Mouse (Mus musculus) liver, embryonic 11.5 days (tissue): ENCODE data around the gene Sfmbt1. TPM values are rescaled to one million over a fixed set of nuclear protein-coding genes. Genes with fewer than 3 reads are reported as not detected.

Source experiments
- ATAC-seq: fragments of 200-750 bp; cut with Nextera tagmentation; replicated peaks from 2 replicates; pipeline ENCODE4 v1.8.0; 2017; ENCODE audit warnings: moderate number of reproducible peaks, mild to moderate bottlenecking, moderate TSS enrichment, moderate library complexity; ENCODE audit not compliant: low FRiP score
- DNase-seq: peaks from one replicate; pipeline ENCODE4 v3.0.0-alpha.2; 2017; ENCODE audit warnings: low spot score
- H3K27ac ChIP-seq: fragments of 300-500 bp; sonication (generic); 2 replicates; pipeline ENCODE4 v1.5.1; 2014; ENCODE audit warnings: mild to moderate bottlenecking, low read depth, low read length, control low read depth
- H3K27me3 ChIP-seq: fragments of 300-500 bp; sonication (generic); replicated peaks from 2 replicates; pipeline ENCODE4 v1.6.1; 2014; ENCODE audit warnings: low read length, mixed read lengths; ENCODE audit not compliant: control insufficient read depth, insufficient read depth
- H3K36me3 ChIP-seq: fragments of 300-500 bp; sonication (generic); 2 replicates; pipeline ENCODE4 v1.6.1; 2014; ENCODE audit warnings: mild to moderate bottlenecking, low read length, moderate library complexity, mixed read lengths; ENCODE audit not compliant: control insufficient read depth, insufficient read depth
- H3K4me1 ChIP-seq: fragments of 300-500 bp; sonication (generic); replicated peaks from 2 replicates; pipeline ENCODE4 v1.6.1; 2014; ENCODE audit warnings: low read length, mixed read lengths; ENCODE audit not compliant: control insufficient read depth, insufficient read depth
- H3K4me2 ChIP-seq: fragments of 300-500 bp; sonication (generic); 2 replicates; pipeline ENCODE4 v1.6.1; 2014; ENCODE audit warnings: mild to moderate bottlenecking, control low read depth, moderate library complexity
- H3K4me3 ChIP-seq: fragments of 300-500 bp; sonication (generic); 2 replicates; pipeline ENCODE4 v1.5.1; 2014; ENCODE audit warnings: low read depth, low read length, control low read depth
- H3K9ac ChIP-seq: fragments of 300-500 bp; sonication (generic); 2 replicates; pipeline ENCODE4 v1.6.1; 2014; ENCODE audit warnings: low read depth, low read length, control low read depth
- H3K9me3 ChIP-seq: fragments of 300-500 bp; sonication (generic); 2 replicates; pipeline ENCODE4 v1.6.1; 2016; ENCODE audit warnings: low read length, inconsistent platforms, mixed read lengths; ENCODE audit not compliant: control insufficient read depth
- WGBS: fragments of 180-500 bp; shearing (Covaris S2); extraction: QIAGEN DNeasy Blood & Tissue Kit; methylation state at CpG from one replicate; pipeline ENCODE4 v1.1.7; 2014; 5-methylcytosine and 5-hydroxymethylcytosine counted together
- polyA plus RNA-seq: library from polyadenylated mRNA; unstranded; fragments of >200 nt; fragmentation: Nextera tagmentation; extraction: Ambion mirVana; gene quantifications from 2 replicates; pipeline ENCODE4 v1.2.1, GENCODE M21; 2014

Sfmbt1 gene
- polyA plus RNA-seq, result 23.0 and 24.5 TPM in 2 replicates

DNA sequence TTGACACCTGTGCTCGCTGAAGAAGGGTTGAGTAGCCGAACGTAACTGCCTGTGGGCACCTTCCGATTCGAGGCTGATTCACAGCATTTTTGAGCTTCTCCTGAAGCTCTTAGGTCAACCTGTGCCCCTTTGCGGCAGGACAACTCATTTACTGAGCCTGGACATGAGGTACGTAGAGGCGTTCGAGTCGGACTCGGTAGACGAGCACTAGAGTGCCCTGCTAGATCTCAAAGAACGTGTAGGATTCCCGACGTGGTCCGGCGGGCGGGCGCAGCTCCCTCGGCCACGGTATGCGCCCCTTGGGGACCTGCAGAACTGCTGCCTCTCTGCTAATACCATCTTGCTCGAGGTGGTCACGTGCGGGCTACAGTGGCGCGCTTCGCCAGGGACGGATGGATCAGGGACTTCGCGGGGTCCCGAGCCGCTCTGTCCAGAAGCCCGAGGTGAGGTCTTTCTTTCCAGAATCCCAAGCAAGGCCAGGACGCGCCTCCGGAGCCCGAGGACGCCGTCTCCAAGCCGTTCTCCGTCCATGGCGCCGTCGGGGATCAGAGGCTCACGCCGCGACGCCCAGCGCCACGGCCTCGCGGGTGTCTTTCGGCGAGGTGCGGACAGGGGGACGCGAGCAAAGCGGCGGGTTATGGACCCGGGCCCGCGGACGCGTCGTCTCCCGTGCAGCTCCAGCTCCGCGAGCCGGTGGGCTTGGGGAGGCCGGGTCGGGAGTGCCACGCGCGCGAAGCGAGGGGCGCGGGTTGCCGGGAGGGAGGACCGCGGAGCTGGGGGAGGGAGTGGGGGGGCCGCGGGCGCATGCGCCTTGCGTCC is at the start of gene Sfmbt1:
TSS of gene Sfmbt1 (plus strand) at position 51 of the 819 bp plus-strand sequence.
- Histone ChIP-seq H3K4me1 (peaks cover 8% of the 10 kb centered on the region; the same call in 1 of the 2 replicates), H3K36me3 (no peaks in the 10 kb centered on the region), H3K9ac (peak within 1 kb of the TSS; percentile 97), H3K27me3 (0 out of 2 replicates have a peak, but pooled peaks cover 4% of the 10 kb centered on the region), H3K4me3 (peak within 1 kb of the TSS; percentile 91), H3K9me3 (no peaks in the 10 kb centered on the region), H3K4me2 (peak within 1 kb of the TSS; percentile 97), H3K27ac (peak within 1 kb of the TSS; percentile 95)
- ATAC-seq, result peak; percentile 50
- 3% methylated on average over 80 of the region's 87 CpGs for WGBS
- DNase-seq, result no peak

DNA sequence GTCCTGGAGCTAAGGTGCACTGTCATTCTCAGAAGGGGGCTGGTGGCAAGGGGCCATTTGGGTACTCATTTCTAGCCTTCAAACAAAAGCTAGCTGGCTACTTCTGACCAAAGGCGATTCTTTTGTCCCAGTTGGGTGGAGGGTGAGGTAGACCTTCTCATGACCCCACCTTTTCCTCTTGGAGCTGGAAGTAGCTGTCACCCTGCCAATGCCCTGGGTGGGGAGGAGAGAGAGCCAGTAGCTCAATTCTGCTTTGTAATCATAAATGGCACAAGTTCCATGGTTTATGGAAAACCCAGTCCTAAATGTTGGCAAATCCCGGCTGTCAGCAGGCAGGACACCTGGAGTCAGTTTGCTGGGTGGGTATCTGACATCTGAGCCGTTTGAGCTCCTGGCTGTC is 48.6 kb upstream of the Sfmbt1 start:
- peaks cover 15% of the 10 kb centered on the region; the same call in 1 of the 2 replicates for H3K36me3 ChIP-seq
- no peak overlapping the region for H3K9ac ChIP-seq
- DNase-seq (no peak), ATAC-seq (no peak)
- no peaks in the 10 kb centered on the region for H3K9me3 ChIP-seq
- no peak overlapping the region for H3K4me3 ChIP-seq
- H3K27ac ChIP-seq, result no peak overlapping the region
- H3K4me1 ChIP-seq, result no peaks in the 10 kb centered on the region
- H3K27me3 ChIP-seq, result no peaks in the 10 kb centered on the region
- H3K4me2 ChIP-seq, result no peak overlapping the region
- WGBS, result 89% methylated on average over 3 of the region's 3 CpGs

DNA sequence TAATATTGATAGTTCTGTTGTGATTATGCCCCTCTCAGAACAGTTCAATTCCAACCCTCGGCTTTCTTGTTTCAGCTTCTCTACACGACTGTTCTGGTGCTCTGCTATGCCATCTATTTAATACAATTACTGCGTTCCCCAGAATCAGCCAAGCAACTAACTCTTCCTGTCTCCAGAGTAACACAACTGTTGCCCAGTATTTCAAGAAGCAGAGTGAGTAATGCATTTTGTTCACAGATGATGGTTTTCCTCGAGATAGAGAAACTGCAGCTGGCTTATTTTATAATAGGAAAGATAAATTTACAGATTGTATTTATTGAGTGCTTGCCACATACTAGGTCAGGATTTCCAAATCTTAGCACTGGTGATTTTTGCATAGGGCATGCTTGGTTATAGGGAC is 48.0 kb upstream of the Sfmbt1 start:
- H3K27me3 ChIP-seq, result no peaks in the 10 kb centered on the region
- DNase-seq (no peak), ATAC-seq (no peak)
- H3K4me1 ChIP-seq, result no peaks in the 10 kb centered on the region
- WGBS, result 90% methylated on average over 4 of the region's 4 CpGs
- no peaks in the 10 kb centered on the region for H3K9me3 ChIP-seq
- H3K36me3 ChIP-seq, result peaks cover 15% of the 10 kb centered on the region; the same call in 1 of the 2 replicates
- no peak overlapping the region for H3K4me2 ChIP-seq
- H3K27ac ChIP-seq, result no peak overlapping the region
- no peak overlapping the region for H3K9ac ChIP-seq
- no peak overlapping the region for H3K4me3 ChIP-seq

GRCm38 (mm10) chr14:30670161-30670560 is 44.5 kb upstream of the Sfmbt1 start:
- H3K27me3 ChIP-seq, result no peaks in the 10 kb centered on the region
- WGBS, result 90% methylated on average over 6 of the region's 6 CpGs
- H3K4me1 ChIP-seq, result 0 out of 2 replicates have a peak, but pooled peaks cover 2% of the 10 kb centered on the region

GRCm38 (mm10) chr14:30671095-30671985 is 43.3 kb upstream of the Sfmbt1 start:
- whole genome bisulfite sequencing, result 67% methylated on average over 15 of the region's 15 CpGs
- H3K36me3 ChIP-seq, result peaks cover 18% of the 10 kb centered on the region; the same call in 1 of the 2 replicates

More at GRCm38 (mm10) chr14:30670161-30670560, 44.5 kb upstream of the Sfmbt1 start:
- H3K9me3 ChIP-seq, result no peaks in the 10 kb centered on the region
- no peak overlapping the region for H3K4me2 ChIP-seq
- ATAC-seq (no peak), DNase-seq (no peak)
- peaks cover 15% of the 10 kb centered on the region; the same call in 1 of the 2 replicates for H3K36me3 ChIP-seq
- no peak overlapping the region for H3K4me3 ChIP-seq
- no peak overlapping the region for H3K9ac ChIP-seq
- no peak overlapping the region for H3K27ac ChIP-seq

DNA sequence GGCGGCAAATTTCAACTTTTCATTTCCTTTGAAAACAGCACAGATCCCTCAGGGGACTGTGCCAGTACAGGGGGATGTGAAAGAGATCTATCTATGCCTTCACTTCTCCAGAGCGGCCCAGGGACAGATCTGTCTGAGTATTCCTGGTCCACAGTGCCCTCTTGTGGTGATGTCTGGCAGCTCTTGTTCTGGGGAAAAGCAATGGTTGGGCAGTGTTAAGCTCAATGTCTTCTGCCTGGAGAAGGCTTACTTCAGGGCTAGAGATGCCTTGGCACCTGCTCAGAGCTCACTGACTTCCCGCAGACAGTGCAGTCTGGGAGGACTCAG is 42.7 kb upstream of the Sfmbt1 start:
- Histone ChIP-seq H3K27ac (no peak overlapping the region), H3K4me3 (no peak overlapping the region), H3K9me3 (no peaks in the 10 kb centered on the region), H3K9ac (no peak overlapping the region), H3K4me1 (0 out of 2 replicates have a peak, but pooled peaks cover 4% of the 10 kb centered on the region), H3K27me3 (no peaks in the 10 kb centered on the region), H3K36me3 (peaks cover 21% of the 10 kb centered on the region; the same call in 1 of the 2 replicates), H3K4me2 (no peak overlapping the region)
- DNase-seq (peak; percentile 72), ATAC-seq (peak; percentile 76)
- WGBS, result 13% methylated on average over 3 of the region's 3 CpGs

More at GRCm38 (mm10) chr14:30671095-30671985, 43.3 kb upstream of the Sfmbt1 start:
- ATAC-seq, result no peak
- Histone ChIP-seq H3K9me3 (no peaks in the 10 kb centered on the region), H3K4me3 (no peak overlapping the region), H3K4me1 (0 out of 2 replicates have a peak, but pooled peaks cover 4% of the 10 kb centered on the region), H3K4me2 (no peak overlapping the region), H3K27me3 (no peaks in the 10 kb centered on the region), H3K9ac (no peak overlapping the region), H3K27ac (0 out of 2 replicates have a peak overlapping the region, but pooled peaks have one; percentile 3)
- DNase-seq, result no peak

- WGBS, result 48% methylated on average over 6 of the region's 6 CpGs
These were observed 39.7 kb upstream of the Sfmbt1 start for GRCm38 (mm10) chr14:30674947-30675346.

DNA sequence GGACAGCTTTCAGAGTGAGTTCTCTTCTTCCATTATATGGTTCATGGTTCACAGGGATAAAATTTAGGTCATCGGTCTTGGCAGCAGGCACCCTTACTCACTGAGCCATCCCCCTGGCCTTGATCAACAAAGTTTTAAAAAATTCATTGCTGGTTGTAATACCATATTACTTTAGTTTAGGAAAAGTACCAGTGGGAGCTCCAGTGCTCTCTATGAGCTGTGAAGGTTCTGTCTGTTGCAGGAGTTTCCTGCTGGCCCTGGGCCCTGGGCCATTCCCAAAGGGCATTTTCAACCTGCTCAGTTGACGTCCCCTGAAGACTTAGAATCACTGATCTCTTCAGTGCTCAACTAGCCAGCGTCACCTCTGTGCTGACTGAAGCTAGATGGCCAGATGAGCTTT is 32.5 kb upstream of the Sfmbt1 start:
- Histone ChIP-seq H3K9me3 (no peaks in the 10 kb centered on the region), H3K27ac (no peak overlapping the region), H3K27me3 (no peaks in the 10 kb centered on the region), H3K4me3 (no peak overlapping the region), H3K9ac (no peak overlapping the region), H3K36me3 (peaks cover 24% of the 10 kb centered on the region; the same call in 1 of the 2 replicates), H3K4me1 (no peaks in the 10 kb centered on the region), H3K4me2 (no peak overlapping the region)
- no peak for DNase-seq
- ATAC-seq, result no peak
- 94% methylated on average over 3 of the region's 3 CpGs for WGBS

More at GRCm38 (mm10) chr14:30674947-30675346, 39.7 kb upstream of the Sfmbt1 start:
- no peak overlapping the region for H3K27ac ChIP-seq
- peaks cover 27% of the 10 kb centered on the region; the same call in 1 of the 2 replicates for H3K36me3 ChIP-seq
- 0 out of 2 replicates have a peak, but pooled peaks cover 4% of the 10 kb centered on the region for H3K4me1 ChIP-seq
- H3K9ac ChIP-seq, result no peak overlapping the region
- ATAC-seq (peak; percentile 89), DNase-seq (no peak)
- H3K9me3 ChIP-seq, result no peaks in the 10 kb centered on the region
- no peaks in the 10 kb centered on the region for H3K27me3 ChIP-seq
- H3K4me2 ChIP-seq, result no peak overlapping the region
- H3K4me3 ChIP-seq, result no peak overlapping the region
